Mouse (Mus musculus): ENCODE measurements at regions not wholly inside any gene's neighbourhood (a gene's known extent, or its start where the extent isn't known, plus 50 kb on each side); places are given as distances from the start of the nearest gene placed in this dataset.

- no peak overlapping the region for H3K27ac ChIP-seq
- no peak for DNase-seq (ENCODE audit: low spot score)
- H3K4me3 ChIP-seq: no peak overlapping the region
- no peaks in the 10 kb centered on the region for H3K9me3 ChIP-seq
- no peaks in the 10 kb centered on the region for H3K4me1 ChIP-seq (replicated peaks)
- H3K36me3 ChIP-seq: no peaks in the 10 kb centered on the region
- 87% methylated on average over 1 of the region's 1 CpGs for WGBS
- H3K27me3 ChIP-seq (ENCODE audit: insufficient read depth, poor library complexity, severe bottlenecking): no peaks in the 10 kb centered on the region
Measured at GRCm38 (mm10) chr14:71359581-71359980, 759.9 kb upstream of the Fam160b2 start.

- no peak overlapping the region for H3K27ac ChIP-seq
- WGBS: 71% methylated on average over 5 of the region's 5 CpGs
- H3K4me3 ChIP-seq: no peak overlapping the region
- DNase-seq (ENCODE audit: low spot score): no peak
- no peaks in the 10 kb centered on the region for H3K27me3 ChIP-seq (ENCODE audit: insufficient read depth, poor library complexity, severe bottlenecking)
- no peaks in the 10 kb centered on the region for H3K36me3 ChIP-seq
- no peaks in the 10 kb centered on the region for H3K4me1 ChIP-seq (replicated peaks)
- H3K9me3 ChIP-seq: no peaks in the 10 kb centered on the region
Measured at GRCm38 (mm10) chr14:71338219-71338618, 738.6 kb upstream of the Fam160b2 start.

GRCm38 (mm10) chr14:71336906-71337305 lies 737.3 kb upstream of the Fam160b2 start:
- 91% methylated on average over 3 of the region's 3 CpGs for WGBS
- no peak for DNase-seq (ENCODE audit: low spot score)

GRCm38 (mm10) chr14:71334022-71334421 lies 734.4 kb upstream of the Fam160b2 start:
- H3K36me3 ChIP-seq: no peaks in the 10 kb centered on the region
- 90% methylated on average over 1 of the region's 1 CpGs for WGBS
- no peaks in the 10 kb centered on the region for H3K27me3 ChIP-seq (ENCODE audit: insufficient read depth, poor library complexity, severe bottlenecking)
- no peaks in the 10 kb centered on the region for H3K4me1 ChIP-seq (replicated peaks)
- H3K9me3 ChIP-seq: no peaks in the 10 kb centered on the region
- H3K4me3 ChIP-seq: no peak overlapping the region
- H3K27ac ChIP-seq: no peak overlapping the region
- DNase-seq (ENCODE audit: low spot score): no peak

More at GRCm38 (mm10) chr14:71336906-71337305, 737.3 kb upstream of the Fam160b2 start:
- no peak overlapping the region for H3K4me3 ChIP-seq
- H3K36me3 ChIP-seq: no peaks in the 10 kb centered on the region
- no peak overlapping the region for H3K27ac ChIP-seq
- no peaks in the 10 kb centered on the region for H3K4me1 ChIP-seq (replicated peaks)
- H3K9me3 ChIP-seq: no peaks in the 10 kb centered on the region
- H3K27me3 ChIP-seq (ENCODE audit: insufficient read depth, poor library complexity, severe bottlenecking): no peaks in the 10 kb centered on the region

- 48% methylated on average over 5 of the region's 5 CpGs for WGBS
- no peaks in the 10 kb centered on the region for H3K27me3 ChIP-seq (ENCODE audit: insufficient read depth, poor library complexity, severe bottlenecking)
- DNase-seq (ENCODE audit: low spot score): no peak
- H3K4me1 ChIP-seq (replicated peaks): no peaks in the 10 kb centered on the region
- H3K36me3 ChIP-seq: no peaks in the 10 kb centered on the region
- no peaks in the 10 kb centered on the region for H3K9me3 ChIP-seq
- no peak overlapping the region for H3K4me3 ChIP-seq
- H3K27ac ChIP-seq: no peak overlapping the region
Measured at GRCm38 (mm10) chr14:71329862-71330630, 730.4 kb upstream of the Fam160b2 start.

- H3K4me1 ChIP-seq (replicated peaks): no peaks in the 10 kb centered on the region
- no peaks in the 10 kb centered on the region for H3K9me3 ChIP-seq
- no peak overlapping the region for H3K4me3 ChIP-seq
- no peak for DNase-seq (ENCODE audit: low spot score)
- H3K27me3 ChIP-seq (ENCODE audit: insufficient read depth, poor library complexity, severe bottlenecking): no peaks in the 10 kb centered on the region
- no peaks in the 10 kb centered on the region for H3K36me3 ChIP-seq
- no peak overlapping the region for H3K27ac ChIP-seq
Measured at GRCm38 (mm10) chr14:71327621-71328020, 728.0 kb upstream of the Fam160b2 start.

- Histone ChIP-seq H3K4me1 (replicated peaks) (no peaks in the 10 kb centered on the region), H3K4me3 (no peak overlapping the region), H3K27me3 (ENCODE audit: insufficient read depth, poor library complexity, severe bottlenecking) (no peaks in the 10 kb centered on the region), H3K27ac (no peak overlapping the region), H3K36me3 (no peaks in the 10 kb centered on the region), H3K9me3 (no peaks in the 10 kb centered on the region)
- no peak for DNase-seq (ENCODE audit: low spot score)
- WGBS: 88% methylated on average over 2 of the region's 2 CpGs
Measured at GRCm38 (mm10) chr14:71326521-71327105, 727.0 kb upstream of the Fam160b2 start.

- no peaks in the 10 kb centered on the region for H3K36me3 ChIP-seq
- no peaks in the 10 kb centered on the region for H3K27me3 ChIP-seq (ENCODE audit: insufficient read depth, poor library complexity, severe bottlenecking)
- no peak overlapping the region for H3K4me3 ChIP-seq
- WGBS: 64% methylated on average over 3 of the region's 3 CpGs
- H3K4me1 ChIP-seq (replicated peaks): no peaks in the 10 kb centered on the region
- DNase-seq (ENCODE audit: low spot score): no peak
- H3K9me3 ChIP-seq: no peaks in the 10 kb centered on the region
- H3K27ac ChIP-seq: no peak overlapping the region
Measured at GRCm38 (mm10) chr14:71315228-71315627, 715.6 kb upstream of the Fam160b2 start.

GRCm38 (mm10) chr14:71299755-71300154 lies 700.1 kb upstream of the Fam160b2 start:
- WGBS: 64% methylated on average over 6 of the region's 6 CpGs

GRCm38 (mm10) chr14:71281568-71281967 lies 681.9 kb upstream of the Fam160b2 start:
- H3K36me3 ChIP-seq: no peaks in the 10 kb centered on the region
- H3K27me3 ChIP-seq (ENCODE audit: insufficient read depth, poor library complexity, severe bottlenecking): no peaks in the 10 kb centered on the region
- no peak overlapping the region for H3K27ac ChIP-seq
- no peak for DNase-seq (ENCODE audit: low spot score)
- no peaks in the 10 kb centered on the region for H3K4me1 ChIP-seq (replicated peaks)
- no peak overlapping the region for H3K4me3 ChIP-seq
- 87% methylated on average over 14 of the region's 14 CpGs for WGBS
- no peaks in the 10 kb centered on the region for H3K9me3 ChIP-seq

More at GRCm38 (mm10) chr14:71299755-71300154, 700.1 kb upstream of the Fam160b2 start:
- Histone ChIP-seq H3K27me3 (ENCODE audit: insufficient read depth, poor library complexity, severe bottlenecking) (no peaks in the 10 kb centered on the region), H3K9me3 (no peaks in the 10 kb centered on the region), H3K4me1 (replicated peaks) (no peaks in the 10 kb centered on the region), H3K27ac (no peak overlapping the region), H3K36me3 (no peaks in the 10 kb centered on the region), H3K4me3 (no peak overlapping the region)
- DNase-seq (ENCODE audit: low spot score): no peak

- Histone ChIP-seq H3K4me1 (replicated peaks) (no peaks in the 10 kb centered on the region), H3K9me3 (no peaks in the 10 kb centered on the region), H3K4me3 (no peak overlapping the region), H3K27ac (peak overlapping the region; percentile 0; the same call in 1 of the 2 replicates), H3K27me3 (ENCODE audit: insufficient read depth, poor library complexity, severe bottlenecking) (no peaks in the 10 kb centered on the region), H3K36me3 (no peaks in the 10 kb centered on the region)
- 72% methylated on average over 12 of the region's 12 CpGs for WGBS
- no peak for DNase-seq (ENCODE audit: low spot score)
Measured at GRCm38 (mm10) chr14:71276309-71276791, 676.7 kb upstream of the Fam160b2 start.

GRCm38 (mm10) chr14:71272470-71272869 lies 672.8 kb upstream of the Fam160b2 start:
- no peak for DNase-seq (ENCODE audit: low spot score)

GRCm38 (mm10) chr14:71257650-71258049 lies 658.0 kb upstream of the Fam160b2 start:
- no peaks in the 10 kb centered on the region for H3K27me3 ChIP-seq (ENCODE audit: insufficient read depth, poor library complexity, severe bottlenecking)
- H3K27ac ChIP-seq: no peak overlapping the region
- H3K9me3 ChIP-seq: no peaks in the 10 kb centered on the region
- no peaks in the 10 kb centered on the region for H3K4me1 ChIP-seq (replicated peaks)
- H3K36me3 ChIP-seq: no peaks in the 10 kb centered on the region
- 85% methylated on average over 4 of the region's 4 CpGs for WGBS
- no peak for DNase-seq (ENCODE audit: low spot score)
- no peak overlapping the region for H3K4me3 ChIP-seq

More at GRCm38 (mm10) chr14:71272470-71272869, 672.8 kb upstream of the Fam160b2 start:
- 92% methylated on average over 2 of the region's 2 CpGs for WGBS
- Histone ChIP-seq H3K27ac (no peak overlapping the region), H3K27me3 (ENCODE audit: insufficient read depth, poor library complexity, severe bottlenecking) (no peaks in the 10 kb centered on the region), H3K36me3 (no peaks in the 10 kb centered on the region), H3K4me3 (no peak overlapping the region), H3K9me3 (no peaks in the 10 kb centered on the region), H3K4me1 (replicated peaks) (no peaks in the 10 kb centered on the region)
